Mouse (Mus musculus) stomach, embryonic 16.5 days (tissue): ENCODE results near the gene Ulk4. TPM values are rescaled to one million over a fixed set of nuclear protein-coding genes. Genes with fewer than 3 reads are reported as not detected.
A peak's percentile ranks its signal among the peaks of the same experiment; 100 is the strongest.

Source experiments
- ATAC-seq: fragments of 200-750 bp; cut with Nextera tagmentation; 2 replicates; pipeline ENCODE4 v1.8.0; 2017; ENCODE audit warnings: moderate number of reproducible peaks, moderate TSS enrichment; ENCODE audit not compliant: insufficient read depth, low FRiP score
- H3K27ac ChIP-seq: fragments of 300-500 bp; sonication (generic); 2 replicates; pipeline ENCODE4 v1.5.1; 2014; ENCODE audit warnings: low read length
- H3K27me3 ChIP-seq: fragments of 300-500 bp; sonication (generic); 2 replicates; pipeline ENCODE4 v1.6.1; 2014; ENCODE audit warnings: low read length, control low read depth, mixed read lengths; ENCODE audit not compliant: control insufficient read depth, insufficient read depth
- H3K36me3 ChIP-seq: fragments of 300-500 bp; sonication (generic); 2 replicates; pipeline ENCODE4 v1.6.1; 2014; ENCODE audit warnings: low read length; ENCODE audit not compliant: control insufficient read depth, insufficient read depth
- H3K4me1 ChIP-seq: fragments of 300-500 bp; sonication (generic); 2 replicates; pipeline ENCODE4 v1.6.1; 2014; ENCODE audit warnings: low read length, control low read depth, mixed read lengths; ENCODE audit not compliant: control insufficient read depth, insufficient read depth
- H3K4me2 ChIP-seq: fragments of 300-500 bp; sonication (generic); 2 replicates; pipeline ENCODE4 v1.6.1; 2014; ENCODE audit warnings: low read depth, low read length, mixed read lengths
- H3K4me3 ChIP-seq: fragments of 300-500 bp; sonication (generic); replicated peaks from 2 replicates; pipeline ENCODE4 v1.5.1; 2014; ENCODE audit warnings: mild to moderate bottlenecking, low read length
- H3K9ac ChIP-seq: fragments of 300-500 bp; sonication (generic); 2 replicates; pipeline ENCODE4 v1.6.1; 2014; ENCODE audit warnings: low read length
- H3K9me3 ChIP-seq: fragments of 300-500 bp; sonication (generic); replicated peaks from 2 replicates; pipeline ENCODE4 v1.6.1; 2016; ENCODE audit warnings: low read length, control low read depth; ENCODE audit not compliant: control insufficient read depth
- WGBS: fragments of 180-500 bp; shearing (Covaris S2); extraction: QIAGEN DNeasy Blood & Tissue Kit; methylation state at CpG from one replicate; pipeline ENCODE4 v1.1.7; 2014; 5-methylcytosine and 5-hydroxymethylcytosine counted together
- polyA plus RNA-seq: library from polyadenylated mRNA; unstranded; fragments of >200 nt; fragmentation: Nextera tagmentation; extraction: Ambion mirVana; gene quantifications from 2 replicates; pipeline ENCODE4 v1.2.1, GENCODE M21; 2015

Gene Ulk4
- polyA plus RNA-seq, 1 experiment from 2014 or later, result 124 TPM

DNA sequence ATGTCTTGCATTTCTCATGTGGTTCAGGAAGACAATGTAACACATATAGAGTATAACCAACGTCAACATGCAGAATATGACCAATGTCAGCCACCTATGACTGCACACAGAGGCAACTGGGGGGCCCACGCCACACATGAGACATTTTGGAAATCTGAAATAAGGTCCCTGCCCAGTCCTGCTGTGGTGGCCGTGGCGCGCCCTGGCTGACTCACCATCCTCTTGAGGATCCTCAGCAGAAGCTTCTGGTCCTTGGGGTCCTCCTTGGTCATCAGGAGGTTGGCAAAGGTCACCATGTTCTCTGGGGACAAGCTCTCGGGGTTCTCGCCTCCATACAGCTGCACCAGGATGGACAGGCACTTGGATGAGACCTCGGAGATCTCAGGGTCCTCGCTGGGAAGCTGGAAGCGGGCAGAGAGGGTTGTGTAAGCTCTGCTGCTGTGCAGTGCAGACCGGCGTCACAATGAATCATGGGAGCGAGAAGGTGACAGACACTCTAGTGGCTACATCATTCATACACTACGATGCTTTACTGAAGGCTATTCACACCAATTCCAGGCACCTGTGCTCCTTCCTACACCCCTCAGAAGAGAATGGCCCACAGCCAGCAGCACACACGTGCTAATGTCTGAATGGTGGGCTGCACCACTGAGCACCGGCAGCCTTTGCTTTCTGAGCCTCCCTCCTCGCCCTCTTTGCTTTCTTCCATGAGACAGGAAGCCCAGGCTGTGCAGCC is 232.4 kb downstream of the Ulk4 start:
- Histone ChIP-seq H3K4me2 (no peak overlapping the region), H3K9me3 (no peaks in the 10 kb centered on the region), H3K36me3 (no peaks in the 10 kb centered on the region), H3K9ac (no peak overlapping the region), H3K27ac (no peak overlapping the region), H3K4me1 (no peaks in the 10 kb centered on the region), H3K4me3 (no peak overlapping the region), H3K27me3 (no peaks in the 10 kb centered on the region)
- 81% methylated on average over 17 of the region's 17 CpGs for WGBS
- no peak for ATAC-seq

DNA sequence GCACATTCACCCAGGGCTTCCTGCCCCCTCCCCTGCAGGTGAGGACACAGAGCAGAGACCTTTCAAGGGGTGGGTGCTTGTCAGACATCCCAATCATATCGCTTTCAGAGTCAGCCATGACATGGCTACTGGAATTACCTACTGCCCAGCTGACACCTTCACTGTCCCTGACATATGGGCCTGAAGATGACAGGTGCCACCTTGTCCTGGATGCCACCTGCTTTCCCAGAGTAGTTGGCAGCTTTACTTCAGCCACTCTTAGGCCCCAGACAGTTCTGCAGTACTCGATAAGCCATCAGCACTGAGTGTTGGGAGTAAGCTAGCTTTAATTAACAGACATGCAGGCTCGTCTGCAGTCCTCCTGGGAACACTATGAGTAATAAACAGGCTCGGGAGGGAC is 234.0 kb downstream of the Ulk4 start:
- no peaks in the 10 kb centered on the region for H3K4me1 ChIP-seq
- WGBS, result 82% methylated on average over 4 of the region's 4 CpGs
- no peak overlapping the region for H3K9ac ChIP-seq
- ATAC-seq, result no peak
- no peak overlapping the region for H3K4me3 ChIP-seq
- H3K9me3 ChIP-seq, result no peaks in the 10 kb centered on the region
- no peak overlapping the region for H3K4me2 ChIP-seq
- H3K27ac ChIP-seq, result no peak overlapping the region
- H3K36me3 ChIP-seq, result no peaks in the 10 kb centered on the region
- no peaks in the 10 kb centered on the region for H3K27me3 ChIP-seq

DNA sequence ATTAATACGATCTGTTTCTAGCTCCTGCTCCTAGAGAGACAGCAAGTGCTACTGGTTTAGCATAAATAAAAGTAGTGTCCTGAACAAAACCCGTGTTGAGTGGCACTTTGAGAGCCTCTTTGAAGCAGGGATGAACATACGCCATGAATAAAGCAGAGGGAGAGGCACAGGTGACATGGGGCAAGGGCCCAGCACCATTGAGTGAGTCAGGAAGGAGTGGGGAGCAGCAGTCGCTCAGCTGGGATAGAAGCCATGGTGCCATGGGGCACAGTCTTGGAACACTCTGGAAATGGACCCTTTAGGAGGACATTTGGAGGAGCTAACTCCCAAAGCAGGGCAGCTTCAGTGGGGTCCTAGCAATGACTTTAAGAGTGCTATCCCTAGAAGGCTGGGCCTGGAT is 238.6 kb downstream of the Ulk4 start:
- Histone ChIP-seq H3K4me2 (no peak overlapping the region), H3K27ac (no peak overlapping the region), H3K9ac (no peak overlapping the region), H3K36me3 (no peaks in the 10 kb centered on the region), H3K4me3 (no peak overlapping the region), H3K9me3 (no peaks in the 10 kb centered on the region), H3K4me1 (no peaks in the 10 kb centered on the region), H3K27me3 (no peaks in the 10 kb centered on the region)
- WGBS, result 66% methylated on average over 4 of the region's 4 CpGs
- no peak for ATAC-seq

DNA sequence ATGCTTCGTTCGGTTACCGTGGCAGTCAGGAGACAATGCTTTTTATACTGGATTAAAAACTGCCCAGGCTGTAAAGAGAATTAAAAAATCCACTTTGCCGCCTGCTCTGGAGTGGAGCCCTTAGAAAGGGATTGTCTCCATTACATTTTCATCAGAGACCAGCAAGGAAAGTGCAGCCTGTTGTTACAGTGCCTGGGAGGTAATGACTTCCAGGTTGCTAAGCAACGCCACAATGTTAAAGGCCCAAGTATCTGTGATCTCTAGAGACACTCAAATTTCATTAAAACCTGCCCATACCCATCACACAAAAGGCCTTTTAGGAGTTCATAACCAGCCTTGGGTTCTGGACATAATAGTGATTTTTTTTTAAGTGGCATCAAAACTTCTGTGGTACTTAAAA is 239.0 kb downstream of the Ulk4 start:
- no peak for ATAC-seq
- no peaks in the 10 kb centered on the region for H3K4me1 ChIP-seq
- H3K36me3 ChIP-seq, result no peaks in the 10 kb centered on the region
- WGBS, result 77% methylated on average over 5 of the region's 5 CpGs
- no peaks in the 10 kb centered on the region for H3K27me3 ChIP-seq
- no peak overlapping the region for H3K4me2 ChIP-seq
- no peaks in the 10 kb centered on the region for H3K9me3 ChIP-seq
- H3K4me3 ChIP-seq, result no peak overlapping the region
- H3K27ac ChIP-seq, result no peak overlapping the region
- no peak overlapping the region for H3K9ac ChIP-seq

DNA sequence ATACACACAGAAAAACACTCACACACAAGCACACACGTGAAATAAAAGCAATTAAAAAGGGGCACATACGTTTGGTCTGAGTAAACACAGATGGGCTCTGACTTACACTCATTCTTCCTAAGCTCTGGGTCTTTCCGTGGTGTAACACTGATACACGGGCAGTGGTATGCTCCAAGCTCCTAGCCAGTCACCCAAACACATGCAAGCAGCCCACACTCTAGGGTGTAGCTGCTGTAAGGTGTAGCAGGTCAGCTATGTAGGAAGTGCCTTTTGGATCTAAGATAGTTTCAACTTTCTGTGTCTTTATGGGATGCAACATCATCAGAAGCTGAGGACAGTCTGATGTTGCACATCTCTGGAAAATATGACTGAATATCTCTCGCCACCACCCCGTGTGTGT is 241.7 kb downstream of the Ulk4 start:
- WGBS, result 56% methylated on average over 6 of the region's 6 CpGs
- H3K4me2 ChIP-seq, result no peak overlapping the region
- H3K4me1 ChIP-seq, result no peaks in the 10 kb centered on the region
- ATAC-seq, result no peak
- no peak overlapping the region for H3K4me3 ChIP-seq
- no peak overlapping the region for H3K27ac ChIP-seq
- H3K27me3 ChIP-seq, result no peaks in the 10 kb centered on the region
- no peaks in the 10 kb centered on the region for H3K9me3 ChIP-seq
- H3K9ac ChIP-seq, result no peak overlapping the region
- no peaks in the 10 kb centered on the region for H3K36me3 ChIP-seq

DNA sequence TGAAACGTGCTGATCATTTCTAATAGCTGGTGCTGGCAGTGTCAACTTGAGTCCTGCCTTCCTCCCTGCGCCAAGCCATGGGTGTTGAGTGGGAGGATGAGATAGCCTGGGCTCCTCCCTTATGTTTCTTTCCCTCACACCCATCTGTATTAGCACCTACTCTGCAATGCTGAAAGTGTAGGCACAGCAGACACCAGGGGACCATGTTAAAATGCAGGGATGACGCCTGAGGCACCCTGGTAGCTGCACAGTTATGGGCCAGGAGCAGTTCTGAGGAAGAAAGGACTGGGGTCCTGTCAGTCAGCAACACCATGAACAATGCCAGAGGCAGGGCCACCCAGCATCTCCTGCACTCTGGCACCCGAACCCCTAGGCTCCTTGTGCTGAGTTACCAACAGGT is 243.4 kb downstream of the Ulk4 start:
- Histone ChIP-seq H3K9me3 (no peaks in the 10 kb centered on the region), H3K4me3 (no peak overlapping the region), H3K36me3 (no peaks in the 10 kb centered on the region), H3K27me3 (no peaks in the 10 kb centered on the region), H3K9ac (no peak overlapping the region), H3K4me1 (no peaks in the 10 kb centered on the region), H3K4me2 (no peak overlapping the region), H3K27ac (no peak overlapping the region)
- ATAC-seq, result no peak
- 73% methylated on average over 4 of the region's 4 CpGs for WGBS

DNA sequence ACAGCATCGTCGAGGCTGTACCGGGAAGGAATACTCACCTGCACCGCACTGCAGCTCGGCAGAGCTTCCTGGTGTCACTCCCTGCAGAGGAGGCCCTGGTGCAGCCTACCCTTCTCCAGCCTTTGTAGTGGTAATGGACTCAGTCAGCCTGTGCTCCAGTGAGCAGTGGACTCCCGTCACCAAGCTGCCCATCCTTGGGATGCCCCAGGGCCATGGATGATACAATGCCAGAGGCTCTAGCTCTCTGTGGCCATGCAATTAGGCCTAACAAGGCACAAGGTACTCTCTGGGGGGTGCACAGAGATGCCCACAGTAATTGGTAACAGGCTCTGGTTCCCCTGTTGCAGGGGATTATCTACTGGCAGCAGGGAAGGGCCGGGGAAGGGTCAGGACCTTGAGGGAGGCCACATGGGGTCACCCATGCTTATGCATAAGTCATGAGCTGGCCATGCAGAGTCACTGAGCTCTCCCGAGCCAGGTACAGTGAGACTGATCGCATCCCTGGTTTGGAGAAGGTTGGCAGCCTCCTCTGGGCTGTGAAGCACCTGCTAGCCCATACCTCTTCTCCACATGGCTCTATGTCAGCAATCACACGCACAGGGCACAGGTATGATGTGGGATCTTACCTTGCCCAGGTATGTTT is 244.6 kb downstream of the Ulk4 start:
- no peak overlapping the region for H3K9ac ChIP-seq
- no peak overlapping the region for H3K4me2 ChIP-seq
- WGBS, result 74% methylated on average over 10 of the region's 10 CpGs
- H3K4me3 ChIP-seq, result no peak overlapping the region
- no peak; the same call in 1 of the 2 replicates for ATAC-seq
- no peaks in the 10 kb centered on the region for H3K27me3 ChIP-seq
- H3K36me3 ChIP-seq, result no peaks in the 10 kb centered on the region
- no peaks in the 10 kb centered on the region for H3K4me1 ChIP-seq
- H3K9me3 ChIP-seq, result no peaks in the 10 kb centered on the region
- no peak overlapping the region for H3K27ac ChIP-seq

DNA sequence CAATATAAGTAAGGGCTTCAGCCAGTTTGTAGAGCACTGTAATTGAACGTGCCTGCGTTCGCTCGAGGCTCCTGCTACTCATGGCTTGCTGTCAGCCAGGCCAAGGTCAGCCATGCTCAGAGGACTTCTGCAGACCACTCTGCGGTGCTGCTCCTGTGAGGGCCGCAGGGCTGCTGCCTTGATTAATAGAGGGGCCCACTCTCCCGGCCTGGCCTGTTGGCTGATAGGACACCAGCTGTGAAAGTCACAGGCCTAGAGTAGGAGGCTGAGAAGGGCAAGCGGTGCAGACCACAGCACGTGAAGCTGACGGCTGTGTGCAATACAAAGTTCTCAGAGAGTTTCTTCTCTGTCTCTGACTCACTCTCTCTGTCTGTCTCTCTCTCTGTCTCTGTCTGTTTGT is 246.0 kb downstream of the Ulk4 start:
- no peaks in the 10 kb centered on the region for H3K36me3 ChIP-seq
- H3K4me3 ChIP-seq, result no peak overlapping the region
- H3K9me3 ChIP-seq, result no peaks in the 10 kb centered on the region
- no peak overlapping the region for H3K4me2 ChIP-seq
- no peak overlapping the region for H3K27ac ChIP-seq
- H3K27me3 ChIP-seq, result no peaks in the 10 kb centered on the region
- H3K4me1 ChIP-seq, result no peaks in the 10 kb centered on the region
- WGBS, result 41% methylated on average over 10 of the region's 10 CpGs
- H3K9ac ChIP-seq, result no peak overlapping the region
- no peak; the same call in 1 of the 2 replicates for ATAC-seq

DNA sequence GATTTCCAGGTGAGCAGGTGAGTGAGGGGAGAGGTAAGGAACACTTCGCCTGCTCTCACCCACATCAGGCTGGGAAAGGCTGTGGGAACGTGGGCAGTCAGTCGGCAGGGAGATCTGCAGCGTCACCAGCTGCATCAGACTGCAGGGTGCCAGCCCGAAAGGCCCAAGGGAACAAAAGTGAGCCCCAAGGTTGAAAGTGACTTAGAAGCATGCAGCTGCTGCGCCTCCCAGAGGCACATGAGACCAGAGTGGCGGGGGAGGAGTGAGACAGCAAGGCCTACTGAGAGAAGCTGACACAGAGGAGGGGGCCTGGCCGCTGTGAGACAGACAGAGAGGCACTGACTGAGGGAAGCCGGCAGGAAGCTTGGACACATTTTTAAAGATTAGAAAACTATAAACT is 247.2 kb downstream of the Ulk4 start:
- H3K4me2 ChIP-seq, result no peak overlapping the region
- WGBS, result 52% methylated on average over 9 of the region's 9 CpGs
- no peaks in the 10 kb centered on the region for H3K9me3 ChIP-seq
- no peaks in the 10 kb centered on the region for H3K4me1 ChIP-seq
- no peaks in the 10 kb centered on the region for H3K36me3 ChIP-seq
- no peaks in the 10 kb centered on the region for H3K27me3 ChIP-seq
- H3K27ac ChIP-seq, result no peak overlapping the region
- H3K4me3 ChIP-seq, result no peak overlapping the region
- H3K9ac ChIP-seq, result no peak overlapping the region
- ATAC-seq, result peak; percentile 72; the same call in 1 of the 2 replicates
